Mouse (Mus musculus): Measurements from ENCODE around the gene Rhbdf2. TPM values are rescaled to one million over a fixed set of nuclear protein-coding genes. Genes with fewer than 3 reads are reported as not detected.

The Rhbdf2 gene
- polyA plus RNA-seq, 2 experiments: 5.0 to 11.4 TPM

GRCm38 (mm10) chr11:116665289-116665688 is 38.5 kb upstream of the Rhbdf2 start:
- Histone ChIP-seq H3K4me1 (ENCODE audit: control insufficient read depth, insufficient read depth, low read length) (no peaks in the 10 kb centered on the region; the same call in 1 of the 2 replicates), H3K9me3 (ENCODE audit: control insufficient read depth, low read length) (no peaks in the 10 kb centered on the region), H3K4me2 (replicated peaks; ENCODE audit: low read depth, low read length, severe bottlenecking) (no peak overlapping the region), H3K4me3 (replicated peaks; ENCODE audit: low read length) (no peak overlapping the region), H3K27me3 (ENCODE audit: control insufficient read depth, insufficient read depth, low read length) (no peaks in the 10 kb centered on the region), H3K36me3 (ENCODE audit: control insufficient read depth, insufficient read depth, low read length) (no peaks in the 10 kb centered on the region), H3K27ac (replicated peaks; ENCODE audit: low read depth, low read length) (no peak overlapping the region), H3K9ac (ENCODE audit: low read depth, low read length, severe bottlenecking) (no peak overlapping the region)
- 66% methylated on average over 10 of the region's 10 CpGs for WGBS
- ATAC-seq (ENCODE audit: low FRiP score, low read depth): no peak
- no peak for DNase-seq (ENCODE audit: low spot score)
- no peak for TF ChIP-seq POLR2A (IDR thresholded peaks at IDR 0.05; ENCODE audit: borderline replicate concordance, extremely low read depth, insufficient read depth, insufficient read length)

DNA sequence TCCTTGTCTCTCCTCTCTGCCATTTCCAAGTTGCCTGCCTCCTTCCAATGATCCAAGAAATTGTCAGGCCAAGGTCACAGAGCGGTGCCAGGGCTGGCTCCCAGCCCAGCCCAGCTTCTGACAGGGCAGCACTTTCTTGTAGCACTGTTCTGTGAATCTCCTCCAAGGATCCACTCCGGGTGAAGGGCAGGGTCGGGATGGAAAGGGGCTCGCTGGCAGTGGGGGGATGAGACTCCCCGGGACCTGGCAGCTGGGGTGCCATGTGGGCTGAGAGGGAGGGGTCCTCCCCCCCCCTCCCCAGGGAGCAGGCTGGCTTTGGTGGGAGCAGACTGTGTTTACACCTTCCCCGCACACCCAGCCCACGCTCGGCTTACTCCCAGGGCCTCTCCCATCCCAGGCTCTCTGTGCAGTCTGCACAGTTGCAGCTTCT is 35.1 kb upstream of the Rhbdf2 start:
- H3K9me3 ChIP-seq (ENCODE audit: control insufficient read depth, low read length): no peaks in the 10 kb centered on the region
- no peak overlapping the region for H3K4me2 ChIP-seq (replicated peaks; ENCODE audit: low read depth, low read length, severe bottlenecking)
- DNase-seq (ENCODE audit: low spot score) (no peak), ATAC-seq (ENCODE audit: low FRiP score, low read depth) (no peak)
- no peak for TF ChIP-seq POLR2A (IDR thresholded peaks at IDR 0.05; ENCODE audit: borderline replicate concordance, extremely low read depth, insufficient read depth, insufficient read length)
- 64% methylated on average over 5 of the region's 8 CpGs for WGBS
- H3K4me3 ChIP-seq (replicated peaks; ENCODE audit: low read length): no peak overlapping the region
- H3K27ac ChIP-seq (replicated peaks; ENCODE audit: low read depth, low read length): no peak overlapping the region
- no peak overlapping the region for H3K9ac ChIP-seq (ENCODE audit: low read depth, low read length, severe bottlenecking)
- peaks cover 5% of the 10 kb centered on the region for H3K4me1 ChIP-seq (ENCODE audit: control insufficient read depth, insufficient read depth, low read length)
- H3K36me3 ChIP-seq (ENCODE audit: control insufficient read depth, insufficient read depth, low read length): no peaks in the 10 kb centered on the region
- no peaks in the 10 kb centered on the region for H3K27me3 ChIP-seq (ENCODE audit: control insufficient read depth, insufficient read depth, low read length)

GRCm38 (mm10) chr11:116661291-116661947 is 34.6 kb upstream of the Rhbdf2 start:
- ATAC-seq (ENCODE audit: low FRiP score, low read depth) (no peak), DNase-seq (ENCODE audit: low spot score) (no peak)
- Histone ChIP-seq H3K27ac (replicated peaks; ENCODE audit: low read depth, low read length) (no peak overlapping the region), H3K9ac (ENCODE audit: low read depth, low read length, severe bottlenecking) (no peak overlapping the region), H3K4me2 (replicated peaks; ENCODE audit: low read depth, low read length, severe bottlenecking) (no peak overlapping the region), H3K4me1 (ENCODE audit: control insufficient read depth, insufficient read depth, low read length) (peaks cover 5% of the 10 kb centered on the region), H3K27me3 (ENCODE audit: control insufficient read depth, insufficient read depth, low read length) (no peaks in the 10 kb centered on the region), H3K9me3 (ENCODE audit: control insufficient read depth, low read length) (no peaks in the 10 kb centered on the region), H3K36me3 (ENCODE audit: control insufficient read depth, insufficient read depth, low read length) (no peaks in the 10 kb centered on the region), H3K4me3 (replicated peaks; ENCODE audit: low read length) (no peak overlapping the region)
- TF ChIP-seq POLR2A (IDR thresholded peaks at IDR 0.05; ENCODE audit: borderline replicate concordance, extremely low read depth, insufficient read depth, insufficient read length): no peak
- 27% methylated on average over 13 of the region's 13 CpGs for WGBS

DNA sequence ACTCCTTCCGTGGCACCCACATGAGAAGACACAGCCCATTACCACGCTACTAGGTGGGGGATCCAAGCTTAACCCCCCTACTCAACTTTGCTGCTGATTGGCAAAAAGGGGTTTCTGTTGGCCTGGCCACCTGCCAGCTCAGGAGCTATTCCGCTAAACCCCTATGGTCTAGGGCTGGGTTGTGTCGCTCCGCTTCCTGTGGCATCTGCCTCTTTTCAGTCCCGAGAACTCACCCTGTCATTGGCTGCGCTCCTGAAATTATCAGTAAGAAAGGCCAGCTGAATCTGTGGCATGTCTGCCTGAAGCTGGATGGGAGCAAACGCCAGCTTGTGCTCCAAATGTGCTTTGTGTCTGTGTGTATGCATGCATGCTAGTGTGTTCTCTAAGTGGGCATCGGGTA is 33.4 kb upstream of the Rhbdf2 start:
- ATAC-seq (ENCODE audit: low FRiP score, low read depth): no peak
- Histone ChIP-seq H3K4me3 (replicated peaks; ENCODE audit: low read length) (no peak overlapping the region), H3K27me3 (ENCODE audit: control insufficient read depth, insufficient read depth, low read length) (no peaks in the 10 kb centered on the region), H3K4me2 (replicated peaks; ENCODE audit: low read depth, low read length, severe bottlenecking) (no peak overlapping the region), H3K9me3 (ENCODE audit: control insufficient read depth, low read length) (no peaks in the 10 kb centered on the region), H3K9ac (ENCODE audit: low read depth, low read length, severe bottlenecking) (no peak overlapping the region), H3K27ac (replicated peaks; ENCODE audit: low read depth, low read length) (no peak overlapping the region), H3K36me3 (ENCODE audit: control insufficient read depth, insufficient read depth, low read length) (no peaks in the 10 kb centered on the region), H3K4me1 (ENCODE audit: control insufficient read depth, insufficient read depth, low read length) (peaks cover 5% of the 10 kb centered on the region)
- no peak for DNase-seq (ENCODE audit: low spot score)
- TF ChIP-seq POLR2A (IDR thresholded peaks at IDR 0.05; ENCODE audit: borderline replicate concordance, extremely low read depth, insufficient read depth, insufficient read length): no peak
- 77% methylated on average over 9 of the region's 9 CpGs for WGBS

- no peak overlapping the region for H3K9ac ChIP-seq (ENCODE audit: low read depth, low read length, severe bottlenecking)
Measured at GRCm38 (mm10) chr11:116659027-116659621, 32.3 kb upstream of the Rhbdf2 start.

More at GRCm38 (mm10) chr11:116659027-116659621, 32.3 kb upstream of the Rhbdf2 start:
- Histone ChIP-seq H3K36me3 (ENCODE audit: control insufficient read depth, insufficient read depth, low read length) (no peaks in the 10 kb centered on the region), H3K4me2 (replicated peaks; ENCODE audit: low read depth, low read length, severe bottlenecking) (no peak overlapping the region), H3K4me3 (replicated peaks; ENCODE audit: low read length) (no peak overlapping the region), H3K27ac (replicated peaks; ENCODE audit: low read depth, low read length) (no peak overlapping the region), H3K27me3 (ENCODE audit: control insufficient read depth, insufficient read depth, low read length) (peaks cover 10% of the 10 kb centered on the region; the same call in 1 of the 2 replicates), H3K9me3 (ENCODE audit: control insufficient read depth, low read length) (no peaks in the 10 kb centered on the region), H3K4me1 (ENCODE audit: control insufficient read depth, insufficient read depth, low read length) (peaks cover 5% of the 10 kb centered on the region)
- no peak for DNase-seq (ENCODE audit: low spot score)
- WGBS: 72% methylated on average over 15 of the region's 15 CpGs
- no peak for TF ChIP-seq POLR2A (IDR thresholded peaks at IDR 0.05; ENCODE audit: borderline replicate concordance, extremely low read depth, insufficient read depth, insufficient read length)
- no peak for ATAC-seq (ENCODE audit: low FRiP score, low read depth)

Measured in limb, embryonic 14.5 days (tissue).